Mouse (Mus musculus) spleen, adult 2 months (tissue): Measurements from ENCODE around the gene Foxd3. TPM values are rescaled to one million over a fixed set of nuclear protein-coding genes. Genes with fewer than 3 reads are reported as not detected.
"Not testable (repeated sequence)": the region's sequence is repeated elsewhere in the genome, so short reads cannot be mapped to it uniquely, and the experiment has no call there.

Experiments
- DNase-seq, 2 experiments: peaks; one replicate each; pipeline versions ENCODE4 v3.0.0 to v3.0.0-alpha.2; 2012 to 2021; ENCODE audit warnings: low spot score in 2 of 2, low read depth in 1 of 2
- H3K27ac ChIP-seq: fragments of 200-500 bp; 2 replicates; pipeline ENCODE4 v1.5.1; 2012; ENCODE audit warnings: low read length, inconsistent platforms; ENCODE audit not compliant: insufficient read depth
- H3K27me3 ChIP-seq: fragments of 200-500 bp; 2 replicates; pipeline ENCODE4 v1.6.1; 2012; ENCODE audit warnings: mild to moderate bottlenecking, moderate library complexity, low read length, inconsistent platforms; ENCODE audit not compliant: control insufficient read depth, insufficient read depth
- H3K36me3 ChIP-seq: fragments of 200-500 bp; 2 replicates; pipeline ENCODE4 v1.6.1; 2012; ENCODE audit warnings: mild to moderate bottlenecking, low read length, inconsistent platforms; ENCODE audit not compliant: control insufficient read depth, insufficient read depth
- H3K4me1 ChIP-seq: fragments of 200-500 bp; 2 replicates; pipeline ENCODE4 v1.6.1; 2011; ENCODE audit warnings: inconsistent platforms; ENCODE audit not compliant: control insufficient read depth, insufficient read depth, insufficient read length
- H3K4me3 ChIP-seq: fragments of 200-500 bp; 2 replicates; pipeline ENCODE4 v1.5.1; 2011; ENCODE audit warnings: mild to moderate bottlenecking, inconsistent platforms; ENCODE audit not compliant: insufficient read depth, insufficient read length; ENCODE audit errors: extremely low read depth
- CTCF ChIP-seq: fragments of 200-500 bp; IDR thresholded peaks from 2 replicates; pipeline ENCODE4 v1.5.1; 2011; ENCODE audit warnings: mild to moderate bottlenecking, inconsistent platforms; ENCODE audit not compliant: insufficient read depth, insufficient read length, insufficient replicate concordance; ENCODE audit errors: extremely low read depth
- POLR2A ChIP-seq: fragments of 200-500 bp; IDR thresholded peaks from 2 replicates; pipeline ENCODE4 v1.6.1; 2011; ENCODE audit warnings: low read depth, low read length, inconsistent platforms
- WGBS: fragments of 180-500 bp; shearing (Covaris S2); methylation state at CpG from one replicate; pipeline ENCODE4 v1.1.7; 2018; 5-methylcytosine and 5-hydroxymethylcytosine counted together
- polyA plus RNA-seq: library from polyadenylated mRNA; depleted of rRNA; stranded (reverse); fragments of >200 nt; gene quantifications from 2 replicates; pipeline ENCODE4 v1.2.3, GENCODE M21; 2012

The Foxd3 gene
- polyA plus RNA-seq, 1 experiment: 0.33 TPM

DNA sequence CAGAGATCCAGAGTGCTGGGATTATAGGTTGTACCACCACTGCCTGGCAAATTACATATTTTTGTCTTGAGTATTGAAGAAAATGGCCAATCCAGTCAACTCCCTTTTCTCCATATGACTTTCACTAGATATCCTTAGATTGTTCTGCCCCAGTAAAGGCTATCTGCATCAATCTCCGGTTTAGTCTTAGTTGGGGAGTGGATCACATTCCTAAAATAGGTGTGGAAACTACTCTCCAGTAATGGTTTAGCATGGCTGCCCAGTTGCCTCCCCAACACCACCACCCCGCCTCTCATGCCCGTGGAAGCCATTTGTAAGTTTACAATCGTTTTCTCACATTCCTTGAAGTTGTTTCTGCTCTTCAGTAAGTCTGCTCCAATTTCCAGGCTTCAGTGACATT is 19.4 kb upstream of the Foxd3 start:
- 83% methylated on average over 4 of the region's 4 CpGs for WGBS
- no peaks in the 10 kb centered on the region for H3K27me3 ChIP-seq
- no peak overlapping the region for H3K4me3 ChIP-seq
- no peaks in the 10 kb centered on the region for H3K36me3 ChIP-seq
- H3K27ac ChIP-seq: no peak overlapping the region
- DNase-seq: no peak
- no peak for TF ChIP-seq POLR2A
- no peak for TF ChIP-seq CTCF
- H3K4me1 ChIP-seq: no peaks in the 10 kb centered on the region

DNA sequence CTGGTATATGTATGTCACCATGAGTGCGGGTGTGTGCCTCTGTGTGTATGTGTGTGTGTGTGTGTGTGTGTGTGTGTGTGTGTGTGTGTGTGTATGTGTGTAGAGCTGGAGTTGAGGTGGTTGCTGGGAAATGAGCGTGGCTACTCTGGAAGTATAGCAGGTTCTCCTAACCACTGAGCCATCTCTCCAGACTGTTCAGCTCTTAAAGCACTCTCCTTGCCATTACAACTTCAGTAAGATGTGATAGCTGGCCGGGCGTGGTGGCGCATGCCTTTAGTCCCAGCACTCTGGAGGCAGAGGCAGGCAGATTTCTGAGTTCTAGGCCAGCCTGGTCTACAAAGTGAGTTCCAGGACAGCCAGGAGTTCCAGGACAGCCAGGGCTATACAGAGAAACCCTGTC is 15.5 kb upstream of the Foxd3 start:
- H3K27ac ChIP-seq, H3K4me3 ChIP-seq, H3K27me3 ChIP-seq, H3K4me1 ChIP-seq, H3K36me3 ChIP-seq, DNase-seq: not testable (repeated sequence)
- WGBS: 92% methylated on average over 5 of the region's 5 CpGs

DNA sequence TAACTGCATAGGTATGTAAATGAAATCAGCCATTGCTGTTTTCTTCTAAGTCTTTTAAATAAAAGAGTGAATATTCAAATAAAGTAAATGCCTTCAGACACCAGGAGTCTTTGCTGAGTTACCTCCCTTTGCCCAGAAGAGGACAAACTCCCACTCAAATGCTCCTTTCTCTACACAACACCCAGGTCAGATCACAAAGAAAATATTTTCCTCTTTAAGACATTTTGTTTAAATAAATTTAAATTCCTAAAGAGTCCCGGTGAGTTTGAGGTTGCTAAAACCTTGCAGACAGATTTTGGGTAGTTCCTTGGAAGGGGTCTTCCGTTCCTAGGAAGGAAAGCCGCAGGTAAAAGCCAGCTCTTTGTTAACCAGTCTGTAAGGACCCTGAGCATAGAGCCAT is 14.2 kb upstream of the Foxd3 start:
- H3K36me3 ChIP-seq: no peaks in the 10 kb centered on the region
- no peak overlapping the region for H3K27ac ChIP-seq
- H3K4me3 ChIP-seq: no peak overlapping the region
- DNase-seq: no peak
- no peaks in the 10 kb centered on the region for H3K4me1 ChIP-seq
- H3K27me3 ChIP-seq: no peaks in the 10 kb centered on the region
- 50% methylated on average over 3 of the region's 3 CpGs for whole genome bisulfite sequencing
- TF ChIP-seq POLR2A (no peak), CTCF (no peak)

DNA sequence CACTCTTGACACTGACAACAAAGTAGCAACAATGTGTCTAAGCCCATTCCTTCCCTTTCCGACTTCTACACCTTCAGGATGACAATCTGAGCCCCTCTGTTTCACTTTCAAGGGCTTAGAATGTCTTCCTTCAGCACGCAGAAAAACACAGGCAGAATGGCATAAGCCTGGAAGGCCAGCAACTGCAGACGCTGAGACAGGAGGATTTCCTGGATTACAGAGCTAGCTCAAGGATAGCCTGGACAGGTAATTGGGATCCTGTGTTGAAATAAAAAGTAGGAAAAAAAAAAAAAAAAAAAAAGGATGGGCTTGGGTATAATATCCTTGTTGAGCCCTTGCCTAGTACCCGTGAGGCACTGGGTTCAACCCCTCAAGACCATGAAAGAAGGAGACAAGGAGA is 10.5 kb upstream of the Foxd3 start:
- WGBS: 83% methylated on average over 4 of the region's 4 CpGs
- no peaks in the 10 kb centered on the region for H3K4me1 ChIP-seq
- no peak for TF ChIP-seq POLR2A
- TF ChIP-seq CTCF: no peak
- H3K36me3 ChIP-seq: no peaks in the 10 kb centered on the region
- no peak overlapping the region for H3K27ac ChIP-seq
- DNase-seq: no peak
- no peak overlapping the region for H3K4me3 ChIP-seq
- H3K27me3 ChIP-seq: peaks cover 6% of the 10 kb centered on the region

DNA sequence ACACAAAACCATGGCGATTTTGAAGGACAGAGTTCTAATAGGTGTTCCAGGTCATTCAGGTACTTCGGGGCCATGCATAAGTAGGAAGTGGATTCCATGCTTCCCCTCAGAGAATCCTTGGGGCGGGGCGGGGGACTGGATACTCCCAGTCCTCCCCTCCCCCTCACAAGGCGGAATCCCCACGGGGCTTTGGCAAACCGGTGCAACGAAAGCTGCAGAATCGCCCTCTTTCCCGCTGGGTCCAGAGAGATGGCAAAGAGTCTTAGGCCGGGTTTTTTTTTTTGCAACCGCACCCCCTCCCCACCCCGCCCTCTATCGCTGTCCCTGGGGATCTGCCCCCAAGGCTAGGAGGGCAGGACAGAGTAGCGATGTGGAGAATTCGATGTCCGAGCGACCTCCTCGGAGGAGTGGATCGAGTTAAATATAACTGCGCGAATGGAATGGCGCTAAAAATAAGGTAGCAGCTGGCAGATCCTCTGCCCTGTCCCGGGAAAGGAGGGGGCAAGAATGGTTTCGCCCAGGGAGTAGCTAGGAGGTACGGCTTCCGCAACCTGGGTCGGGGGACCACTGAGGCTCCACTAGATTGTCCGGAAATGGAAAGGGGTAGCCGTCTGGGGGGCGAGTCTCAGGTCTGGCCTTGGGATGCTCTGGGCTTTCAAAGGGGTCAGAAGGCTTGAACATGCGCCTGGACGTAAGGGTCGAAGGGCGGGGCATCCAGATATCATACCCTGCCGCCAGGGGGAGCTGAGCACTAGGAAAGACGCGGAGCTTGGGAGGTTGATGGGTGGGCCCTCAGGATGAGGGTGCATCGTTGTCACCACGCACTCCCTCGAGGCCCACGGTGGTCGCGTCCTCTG is 5.8 kb upstream of the Foxd3 start:
- DNase-seq: no peak
- H3K4me1 ChIP-seq: no peaks in the 10 kb centered on the region; the same call in 1 of the 2 replicates
- no peak overlapping the region for H3K4me3 ChIP-seq
- peaks cover 33% of the 10 kb centered on the region for H3K27me3 ChIP-seq
- no peak overlapping the region for H3K27ac ChIP-seq
- no peaks in the 10 kb centered on the region for H3K36me3 ChIP-seq
- TF ChIP-seq POLR2A: no peak
- TF ChIP-seq CTCF: 0 out of 2 replicates have a peak, but pooled peaks have one; percentile 3
- WGBS: 14% methylated on average over 44 of the region's 44 CpGs

DNA sequence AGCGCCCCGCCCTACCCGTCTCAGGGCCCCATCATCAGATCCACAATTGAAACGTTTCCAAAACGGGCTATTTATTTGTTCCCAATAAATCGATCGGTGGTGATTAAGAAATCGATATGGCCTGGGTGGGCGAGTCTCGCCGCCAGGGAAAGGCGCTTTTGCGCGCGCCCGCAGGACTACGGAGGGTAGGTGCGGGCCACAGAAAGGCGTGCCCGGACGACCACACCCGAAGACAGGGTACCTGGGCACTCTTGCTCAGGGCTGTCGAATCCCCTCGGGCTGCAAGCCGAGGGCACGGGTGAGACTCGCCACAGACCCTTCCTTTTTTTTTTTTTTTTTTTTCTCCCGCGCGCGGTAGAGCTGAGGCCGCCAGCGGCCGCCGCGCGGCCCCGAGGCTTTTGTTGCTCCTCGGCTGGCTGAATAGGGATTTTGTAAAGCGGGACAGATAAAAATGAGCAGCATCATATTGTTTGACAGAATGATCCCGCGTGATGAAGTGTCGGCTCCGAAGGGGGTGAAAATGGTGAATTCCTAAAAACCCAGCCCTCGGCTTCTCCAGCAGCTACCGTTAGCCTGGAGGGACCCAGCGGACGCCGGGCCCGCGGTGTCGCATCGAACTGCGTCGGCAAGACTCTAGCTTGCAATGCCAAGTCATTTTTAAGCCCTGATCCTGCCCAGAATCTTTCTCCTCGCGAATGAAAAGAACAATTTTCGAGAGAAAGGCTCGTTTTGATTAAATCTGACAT is 5.0 kb upstream of the Foxd3 start:
- Histone ChIP-seq H3K27me3 (peaks cover 39% of the 10 kb centered on the region), H3K4me1 (peaks cover under 1% of the 10 kb centered on the region; the same call in 1 of the 2 replicates), H3K36me3 (no peaks in the 10 kb centered on the region), H3K27ac (no peak overlapping the region), H3K4me3 (no peak overlapping the region)
- 5% methylated on average over 59 of the region's 59 CpGs for WGBS
- TF ChIP-seq CTCF (no peak), POLR2A (no peak)
- no peak for DNase-seq

DNA sequence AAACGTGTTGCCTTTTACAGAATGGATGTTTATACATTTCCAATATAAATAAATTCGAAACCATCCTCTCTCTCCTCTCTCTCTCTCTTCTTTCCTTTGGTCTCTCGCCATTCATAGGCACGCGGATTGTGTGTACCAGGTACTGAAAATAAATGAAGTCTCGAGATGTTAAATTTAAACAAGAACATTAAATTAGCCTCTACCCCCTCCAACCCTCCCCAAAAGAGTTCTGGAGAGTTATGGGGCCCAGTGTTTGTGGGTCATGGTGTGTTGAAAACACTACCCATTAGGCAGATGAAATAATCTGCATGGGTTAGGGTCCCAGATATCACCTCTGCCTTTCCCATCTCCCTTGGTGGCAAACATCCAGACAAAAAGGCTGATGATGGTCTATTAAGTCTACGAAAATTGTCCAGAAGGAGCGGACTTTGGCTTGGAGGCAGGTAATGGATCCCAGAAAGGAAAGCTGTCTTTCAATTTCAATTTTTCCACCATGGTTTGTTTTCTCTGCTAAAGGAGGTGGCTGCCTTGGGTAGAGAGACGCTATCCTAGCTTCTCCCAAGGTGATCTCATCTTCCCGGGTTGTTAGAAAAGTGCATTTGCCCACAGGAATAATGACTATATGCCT is 4.2 kb upstream of the Foxd3 start:
- H3K27me3 ChIP-seq: peaks cover 47% of the 10 kb centered on the region
- DNase-seq: no peak
- H3K36me3 ChIP-seq: no peaks in the 10 kb centered on the region
- H3K27ac ChIP-seq: no peak overlapping the region
- H3K4me1 ChIP-seq: peaks cover 6% of the 10 kb centered on the region; the same call in 1 of the 2 replicates
- whole genome bisulfite sequencing: 25% methylated on average over 10 of the region's 10 CpGs
- no peak overlapping the region for H3K4me3 ChIP-seq
- TF ChIP-seq CTCF (no peak), POLR2A (no peak)
